Mouse (Mus musculus): ENCODE measurements at regions not wholly inside any gene's neighbourhood (a gene's known extent, or its start where the extent isn't known, plus 50 kb on each side); places are given as distances from the start of the nearest gene placed in this dataset.

DNA sequence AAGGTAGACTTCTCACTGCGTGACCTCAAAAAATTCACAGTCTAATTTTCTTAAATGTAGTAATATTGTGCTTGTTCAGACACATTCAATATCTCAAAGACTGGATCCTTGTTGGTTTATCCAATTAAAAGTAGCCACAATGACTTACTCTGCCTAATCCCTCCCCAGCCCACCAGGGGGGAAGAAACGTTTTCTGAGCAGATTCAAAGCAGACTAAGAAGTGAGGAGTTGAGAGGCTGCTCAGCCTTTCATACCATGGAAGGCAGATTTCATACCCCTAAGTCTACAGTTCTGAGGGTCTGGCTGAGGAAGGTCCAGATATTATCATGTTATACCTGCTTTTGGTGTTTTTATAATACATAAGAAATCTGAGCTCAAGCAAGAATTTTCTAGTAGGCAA, 604.7 kb downstream of the Rps29 start:
- no peak for DNase-seq (ENCODE audit: low read depth)

- DNase-seq (ENCODE audit: low read depth) = no peak
Observed at GRCm38 (mm10) chr12:68541811-68542210, 617.2 kb downstream of the Rps29 start.

- peak; percentile 41 for DNase-seq (ENCODE audit: low read depth)
Observed at GRCm38 (mm10) chr12:68500794-68501193, 658.2 kb downstream of the Rps29 start.

DNA sequence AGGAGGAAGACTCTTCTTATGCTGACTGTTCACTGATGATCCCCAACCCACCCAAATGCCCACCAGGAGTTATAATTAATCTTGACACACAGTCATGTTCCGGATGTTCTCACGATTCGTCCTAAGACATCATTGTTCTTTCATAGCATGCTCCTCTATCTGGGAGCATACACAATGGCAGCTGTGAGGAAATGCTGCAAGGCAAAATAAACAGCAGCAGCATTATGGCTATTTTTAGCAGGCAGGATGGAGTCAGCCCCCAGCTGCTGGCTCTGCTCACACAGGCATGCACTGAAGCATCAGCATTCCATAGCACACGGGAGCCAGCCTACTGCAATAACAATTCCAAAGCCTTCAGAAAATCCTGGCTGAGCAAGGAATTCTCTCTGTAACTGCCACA, 696.0 kb downstream of the Rps29 start:
- no peak for DNase-seq (ENCODE audit: low read depth)

GRCm38 (mm10) chr12:68458196-68458595, 700.8 kb downstream of the Rps29 start:
- DNase-seq (ENCODE audit: low read depth) = no peak

DNA sequence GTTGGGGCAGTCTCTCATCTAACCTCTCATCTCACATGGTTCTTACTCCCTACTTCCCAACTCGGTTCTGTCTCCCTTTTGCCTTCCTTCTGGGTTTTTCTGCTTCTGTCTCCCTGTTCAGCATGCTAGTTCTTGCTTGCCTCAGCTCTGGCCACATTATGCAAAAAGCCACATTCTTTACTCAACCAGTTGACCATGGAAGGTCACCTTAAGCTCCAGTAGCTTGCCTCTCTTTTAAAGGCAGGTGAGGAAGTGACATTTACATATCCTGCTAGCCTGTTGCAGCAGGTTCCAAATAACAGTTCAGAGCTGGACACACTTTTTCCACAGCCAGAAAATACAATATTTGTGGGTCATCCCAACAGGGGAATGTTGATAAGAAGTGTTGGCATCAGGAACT, 732.4 kb downstream of the Rps29 start:
- no peak for DNase-seq (ENCODE audit: low read depth)

- DNase-seq (ENCODE audit: low read depth) = no peak
Observed at GRCm38 (mm10) chr12:68425006-68425405, 734.0 kb downstream of the Rps29 start.

All from NIH3T3 (cell line).